Mouse (Mus musculus) liver, embryonic 18 days (tissue): ENCODE measurements around the gene Myzap. TPM values are rescaled to one million over a fixed set of nuclear protein-coding genes. Genes with fewer than 3 reads are reported as not detected.

Experiments used
- polyA plus RNA-seq: library from polyadenylated mRNA; depleted of rRNA; stranded (reverse); fragments of >200 nt; gene quantifications from 2 replicates; pipeline ENCODE4 v1.2.3, GENCODE M21; 2012; rRNA removed

Myzap gene
- 2.5 and 2.7 TPM in 2 replicates for polyA plus RNA-seq

GRCm38 (mm10) chr9:71591938-71592548, at the start of gene Myzap:
Gene Myzap (minus strand): TSS chr9:71592360.

GRCm38 (mm10) chr9:71485475-71486094, 106.6 kb downstream of the Myzap start, which contains the start of gene Polr2m:
Gene Polr2m (minus strand): TSS chr9:71485935.

Other genes with a start within 250 kb of the Myzap start
- 86.8 and 106 TPM in 2 replicates for gene Polr2m, start 106.4 kb downstream of the Myzap start, polyA plus RNA-seq
- gene Cgnl1, start 179.2 kb upstream of the Myzap start, polyA plus RNA-seq: 2.5 and 2.9 TPM in 2 replicates